Mouse (Mus musculus) midbrain, embryonic 14.5 days (tissue): ENCODE results near the gene Rnpep. TPM values are rescaled to one million over a fixed set of nuclear protein-coding genes. Genes with fewer than 3 reads are reported as not detected.

Experiments used
- ATAC-seq: fragments of 200-750 bp; cut with Nextera tagmentation; 2 replicates; pipeline ENCODE4 v1.8.0; 2017; ENCODE audit warnings: moderate number of reproducible peaks, moderate library complexity; ENCODE audit not compliant: low FRiP score, low TSS enrichment
- DNase-seq: peaks from one replicate; pipeline ENCODE4 v3.0.0-alpha.2; 2015
- H3K27ac ChIP-seq: fragments of 300-500 bp; sonication (generic); replicated peaks from 2 replicates; pipeline ENCODE4 v1.5.1; 2014; ENCODE audit warnings: mild to moderate bottlenecking, low read depth, low read length, moderate library complexity
- H3K27me3 ChIP-seq: fragments of 300-500 bp; sonication (generic); 2 replicates; pipeline ENCODE4 v1.6.1; 2014; ENCODE audit warnings: low read length, control low read depth, mixed read lengths; ENCODE audit not compliant: control insufficient read depth, insufficient read depth
- H3K36me3 ChIP-seq: fragments of 300-500 bp; sonication (generic); 2 replicates; pipeline ENCODE4 v1.6.1; 2014; ENCODE audit warnings: low read length, control low read depth; ENCODE audit not compliant: control insufficient read depth, insufficient read depth
- H3K4me1 ChIP-seq: fragments of 300-500 bp; sonication (generic); 2 replicates; pipeline ENCODE4 v1.6.1; 2014; ENCODE audit warnings: mild to moderate bottlenecking, antibody characterized with exemption, low read length, control low read depth; ENCODE audit not compliant: control insufficient read depth, insufficient read depth
- H3K4me2 ChIP-seq: fragments of 300-500 bp; sonication (generic); 2 replicates; pipeline ENCODE4 v1.6.1; 2014; ENCODE audit warnings: mild to moderate bottlenecking, low read length, moderate library complexity
- H3K4me3 ChIP-seq: fragments of 300-500 bp; sonication (generic); replicated peaks from 2 replicates; pipeline ENCODE4 v1.5.1; 2014; ENCODE audit warnings: low read depth, low read length
- H3K9ac ChIP-seq: fragments of 300-500 bp; sonication (generic); replicated peaks from 2 replicates; pipeline ENCODE4 v1.6.1; 2014; ENCODE audit warnings: mild to moderate bottlenecking, low read length, moderate library complexity
- H3K9me3 ChIP-seq: fragments of 300-500 bp; sonication (generic); 2 replicates; pipeline ENCODE4 v1.6.1; 2016; ENCODE audit warnings: low read length, control low read depth, mixed read lengths; ENCODE audit not compliant: control insufficient read depth
- WGBS: fragments of 180-500 bp; shearing (Covaris S2); extraction: QIAGEN DNeasy Blood & Tissue Kit; methylation state at CpG from one replicate; pipeline ENCODE4 v1.1.7; 2014; 5-methylcytosine and 5-hydroxymethylcytosine counted together
- polyA plus RNA-seq: library from polyadenylated mRNA; unstranded; fragments of >200 nt; fragmentation: Nextera tagmentation; extraction: Ambion mirVana; gene quantifications from 2 replicates; pipeline ENCODE4 v1.2.1, GENCODE M21; 2014

The Rnpep gene
- 74.3 and 91.6 TPM in 2 replicates for polyA plus RNA-seq

DNA sequence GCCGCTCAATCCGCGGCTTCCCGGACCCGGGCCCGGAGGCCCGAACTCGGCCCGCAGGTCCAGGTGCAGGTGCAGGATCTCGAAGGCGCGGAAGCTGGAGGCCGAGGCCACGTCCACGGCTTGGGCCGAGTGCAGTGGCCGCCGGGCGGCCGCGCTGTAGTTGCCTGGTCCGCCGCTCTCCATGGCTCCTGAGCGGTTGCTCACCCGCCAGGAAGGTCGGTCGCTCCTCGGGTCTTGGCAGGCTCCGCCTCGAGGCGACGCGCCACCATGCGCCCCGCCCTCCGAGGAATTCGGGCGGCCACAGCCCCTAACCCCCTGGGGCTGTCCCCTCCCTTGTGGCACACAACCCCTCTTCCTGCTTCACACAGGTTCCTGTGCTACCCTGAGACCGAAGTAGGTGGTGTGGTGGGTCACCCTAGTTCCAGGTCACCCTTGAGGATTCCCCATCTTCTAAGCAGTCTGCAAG, at the start of gene Rnpep:
Gene Rnpep, minus strand, starts transcription at position 259 of the 466 bp plus-strand sequence.
- H3K4me3 ChIP-seq = peak within 1 kb of the TSS; percentile 73
- peak within 1 kb of the TSS; percentile 71 for H3K4me2 ChIP-seq
- ATAC-seq = peak; percentile 87
- H3K27ac ChIP-seq = peak within 1 kb of the TSS; percentile 92
- peaks cover 6% of the 10 kb centered on the region for H3K4me1 ChIP-seq
- peak within 1 kb of the TSS; percentile 94 for H3K9ac ChIP-seq
- under 1% methylated on average over 38 of the region's 39 CpGs for WGBS
- no peaks in the 10 kb centered on the region for H3K36me3 ChIP-seq
- no peaks in the 10 kb centered on the region for H3K9me3 ChIP-seq
- H3K27me3 ChIP-seq = no peaks in the 10 kb centered on the region
- DNase-seq = peak; percentile 85

DNA sequence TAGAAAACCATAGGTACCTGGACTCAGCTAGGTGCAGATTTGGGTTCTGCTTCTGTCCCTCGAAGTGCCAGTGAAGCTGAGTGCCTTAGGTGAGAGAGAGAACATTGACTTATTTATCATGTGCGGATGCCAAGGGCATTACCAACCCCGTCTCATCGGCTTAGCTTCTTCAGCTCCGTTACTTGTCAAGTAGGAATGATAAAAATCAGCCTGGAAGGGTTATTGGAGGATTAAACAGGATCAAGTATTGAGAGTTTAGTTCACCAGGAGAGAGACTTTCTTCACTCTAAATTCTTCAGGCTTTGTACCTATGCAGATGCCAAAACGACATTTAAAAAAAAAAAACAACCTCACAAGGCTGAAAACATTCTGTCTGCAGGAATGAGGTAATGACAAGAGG, 46.7 kb upstream of the Rnpep start:
- Histone ChIP-seq H3K9ac (no peak overlapping the region), H3K27ac (no peak overlapping the region), H3K9me3 (no peaks in the 10 kb centered on the region), H3K4me3 (no peak overlapping the region), H3K4me1 (no peaks in the 10 kb centered on the region), H3K27me3 (no peaks in the 10 kb centered on the region), H3K36me3 (no peaks in the 10 kb centered on the region), H3K4me2 (no peak overlapping the region)
- WGBS = 71% methylated on average over 6 of the region's 6 CpGs
- no peak for ATAC-seq
- no peak for DNase-seq

DNA sequence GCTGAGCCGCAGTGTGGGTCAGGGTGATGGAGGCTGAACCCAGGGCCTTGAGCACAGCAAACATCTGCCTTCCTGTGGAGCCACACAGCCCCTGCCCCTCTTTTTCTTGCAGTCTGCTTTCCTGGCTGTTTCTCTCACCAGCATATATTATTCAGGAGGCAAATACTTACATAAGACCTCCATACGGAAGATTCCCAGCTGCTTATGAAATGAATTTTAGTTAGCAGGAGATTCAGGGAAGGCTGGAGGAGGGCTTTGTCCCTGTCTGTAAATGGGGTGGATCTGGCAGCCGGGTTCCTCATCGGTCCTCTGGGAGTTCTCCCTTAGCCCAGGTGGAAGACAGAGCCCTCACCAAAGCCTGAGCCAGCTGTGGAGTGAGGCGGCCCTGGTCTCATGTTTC, 44.5 kb upstream of the Rnpep start:
- WGBS = 71% methylated on average over 5 of the region's 5 CpGs

DNA sequence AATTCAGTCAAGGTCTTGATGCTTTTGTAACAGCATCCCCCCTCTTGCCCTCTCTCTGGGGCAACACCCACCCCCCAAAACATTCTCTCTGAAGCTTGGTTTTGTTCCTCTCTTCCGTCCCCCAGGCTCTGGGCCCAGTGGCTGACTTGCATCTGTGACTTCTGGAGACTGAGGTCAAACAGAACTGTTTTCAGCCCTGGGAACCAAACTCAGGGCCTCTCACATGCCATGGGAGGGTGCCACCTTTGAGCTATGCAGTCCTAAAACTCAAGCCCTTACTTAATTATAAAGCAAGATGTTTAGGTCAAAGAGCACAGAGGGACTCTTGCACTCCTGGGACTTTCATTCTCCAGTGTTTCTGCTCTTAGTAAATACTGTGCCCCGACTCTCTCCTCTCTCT, 42.0 kb upstream of the Rnpep start:
- no peak overlapping the region for H3K4me2 ChIP-seq
- H3K27ac ChIP-seq = no peak overlapping the region
- no peaks in the 10 kb centered on the region for H3K9me3 ChIP-seq
- no peaks in the 10 kb centered on the region for H3K4me1 ChIP-seq
- no peak overlapping the region for H3K4me3 ChIP-seq
- H3K27me3 ChIP-seq = no peaks in the 10 kb centered on the region
- H3K36me3 ChIP-seq = no peaks in the 10 kb centered on the region
- no peak overlapping the region for H3K9ac ChIP-seq
- ATAC-seq (no peak), DNase-seq (no peak)
- WGBS = 78% methylated on average over 2 of the region's 2 CpGs

More for the DNA sequence above, 44.5 kb upstream of the Rnpep start:
- H3K4me2 ChIP-seq = no peak overlapping the region
- no peak overlapping the region for H3K4me3 ChIP-seq
- H3K36me3 ChIP-seq = no peaks in the 10 kb centered on the region
- H3K4me1 ChIP-seq = no peaks in the 10 kb centered on the region
- no peak for ATAC-seq
- H3K9me3 ChIP-seq = no peaks in the 10 kb centered on the region
- no peak overlapping the region for H3K9ac ChIP-seq
- H3K27me3 ChIP-seq = no peaks in the 10 kb centered on the region
- H3K27ac ChIP-seq = no peak overlapping the region
- DNase-seq = no peak

DNA sequence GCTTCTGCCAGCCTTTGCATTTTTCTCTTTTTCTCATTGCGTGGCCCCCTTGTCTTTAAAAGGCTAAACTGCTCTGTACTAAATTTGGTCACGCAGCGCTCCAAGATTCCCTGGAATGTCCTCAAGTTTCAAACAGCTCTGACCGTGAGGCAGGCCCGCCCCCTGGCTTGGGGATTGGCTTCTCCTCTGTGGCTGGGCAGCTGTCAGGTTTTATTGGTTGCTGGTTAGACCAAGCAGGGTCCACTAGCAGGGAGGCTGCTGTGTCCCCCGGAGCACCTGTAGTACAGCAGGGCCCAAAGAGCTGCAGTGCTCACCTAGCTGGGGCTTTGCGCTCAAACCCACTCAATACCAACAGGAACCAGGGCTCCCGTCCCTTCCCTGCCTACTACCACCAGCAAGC, 40.7 kb upstream of the Rnpep start, which contains the start of gene Lmod1:
Gene Lmod1, plus strand, starts transcription at position 237 of the 400 bp plus-strand sequence.
- Histone ChIP-seq H3K36me3 (no peaks in the 10 kb centered on the region), H3K27me3 (no peaks in the 10 kb centered on the region), H3K9ac (no peak within 1 kb of the TSS), H3K4me3 (no peak within 1 kb of the TSS), H3K9me3 (no peaks in the 10 kb centered on the region), H3K4me2 (no peak within 1 kb of the TSS), H3K27ac (no peak within 1 kb of the TSS), H3K4me1 (no peaks in the 10 kb centered on the region)
- WGBS = 16% methylated on average over 8 of the region's 8 CpGs
- peak; percentile 7 for DNase-seq
- ATAC-seq = no peak

DNA sequence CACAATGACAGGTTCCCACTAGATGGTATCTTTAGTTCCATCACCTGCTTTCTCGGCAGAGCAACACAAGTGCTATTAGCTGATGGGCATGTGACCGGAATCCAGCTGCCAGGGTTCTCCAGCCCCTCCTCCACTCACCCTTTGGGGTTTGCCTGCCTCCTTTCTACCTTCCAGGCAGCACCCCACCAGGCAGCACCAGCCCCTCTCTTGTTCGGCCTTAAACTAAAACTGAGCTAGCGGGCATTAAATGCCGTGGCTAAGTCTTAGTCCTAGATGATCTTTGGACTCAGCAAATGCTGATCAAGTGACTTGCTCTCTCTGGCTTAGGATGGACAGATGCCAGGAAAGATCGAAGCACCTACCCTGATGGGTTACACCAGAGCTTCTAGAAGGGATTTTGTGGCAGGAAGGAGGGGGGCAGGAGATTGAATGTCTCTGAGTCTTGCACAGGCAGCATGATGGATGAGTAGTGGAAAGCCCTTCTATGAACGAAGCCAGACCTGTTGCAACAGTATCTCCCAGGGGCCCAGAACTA, 39.5 kb upstream of the Rnpep start:
- DNase-seq = no peak
- 91% methylated on average over 7 of the region's 7 CpGs for WGBS
- Histone ChIP-seq H3K4me1 (no peaks in the 10 kb centered on the region), H3K27me3 (no peaks in the 10 kb centered on the region), H3K4me3 (no peak overlapping the region), H3K9me3 (no peaks in the 10 kb centered on the region), H3K27ac (no peak overlapping the region), H3K4me2 (no peak overlapping the region), H3K36me3 (no peaks in the 10 kb centered on the region), H3K9ac (no peak overlapping the region)
- ATAC-seq = no peak

DNA sequence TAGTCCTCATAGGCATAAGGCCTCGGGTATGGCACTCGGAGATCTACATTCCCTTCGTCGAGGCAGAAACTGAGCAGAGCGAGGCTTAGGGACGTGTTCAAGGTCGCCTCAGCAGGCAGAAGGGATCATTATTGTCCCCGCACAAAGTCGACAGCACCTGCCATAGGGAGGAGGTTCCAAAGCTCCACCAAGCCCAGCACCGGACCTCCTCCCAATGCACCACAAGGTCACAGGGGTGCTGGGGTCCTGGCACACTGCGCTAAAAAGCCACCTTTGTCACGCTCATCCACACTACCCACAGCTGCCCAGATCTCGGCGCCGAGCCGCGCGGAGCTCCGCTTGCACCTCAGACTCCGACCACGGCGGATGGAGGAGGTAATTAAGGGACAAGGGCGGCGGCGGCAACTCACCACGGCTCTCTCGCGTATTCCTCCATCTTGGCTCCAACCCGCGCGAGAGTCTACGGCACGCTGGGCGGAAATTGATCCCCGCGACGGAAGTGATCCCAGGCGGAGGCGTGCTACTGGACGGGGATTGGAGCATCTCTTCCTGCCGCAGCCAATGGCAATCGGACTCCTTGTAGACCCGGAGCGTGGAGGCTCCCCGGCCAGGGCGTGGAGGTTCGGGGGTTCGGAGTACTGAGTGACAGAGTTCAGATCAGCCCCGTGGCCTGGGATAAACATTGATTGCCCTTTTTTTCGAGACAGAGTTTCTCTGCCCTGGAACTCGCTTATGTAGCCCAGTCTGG, 29.6 kb upstream of the Rnpep start, which contains the start of gene Timm17a:
Gene Timm17a, minus strand, starts transcription at position 495 of the 748 bp plus-strand sequence.
- ATAC-seq (peak; percentile 99), DNase-seq (peak; percentile 96)
- Histone ChIP-seq H3K9me3 (no peaks in the 10 kb centered on the region), H3K27ac (peak within 1 kb of the TSS; percentile 84), H3K27me3 (no peaks in the 10 kb centered on the region), H3K36me3 (peaks cover 10% of the 10 kb centered on the region), H3K4me3 (peak within 1 kb of the TSS; percentile 97), H3K4me2 (peak within 1 kb of the TSS; percentile 64), H3K4me1 (peaks cover 12% of the 10 kb centered on the region), H3K9ac (peak within 1 kb of the TSS; percentile 97)
- under 1% methylated on average over 51 of the region's 51 CpGs for WGBS

DNA sequence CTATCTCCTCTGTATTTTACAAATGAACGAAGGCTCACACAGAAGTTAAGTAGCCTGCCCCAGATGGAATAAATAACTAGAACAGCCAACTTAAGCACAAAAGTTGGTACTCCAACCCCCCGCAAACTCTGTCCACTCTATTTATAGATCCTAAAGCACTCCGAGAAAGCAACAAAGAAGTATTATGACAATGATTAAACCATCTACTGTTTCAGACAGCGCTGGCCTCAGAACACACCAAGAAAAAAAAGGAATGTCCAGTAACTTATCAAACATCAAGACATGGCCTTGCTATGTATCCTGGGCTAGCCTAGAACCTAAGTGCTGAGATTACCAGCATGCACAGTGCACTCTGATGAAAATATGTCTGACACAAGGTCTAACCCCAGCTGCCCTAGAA, 28.3 kb upstream of the Rnpep start:
- no peak for DNase-seq
- H3K4me2 ChIP-seq = peak overlapping the region; percentile 64
- H3K27ac ChIP-seq = no peak overlapping the region
- H3K4me3 ChIP-seq = peak overlapping the region; percentile 97
- H3K9ac ChIP-seq = peak overlapping the region; percentile 97
- peaks cover 12% of the 10 kb centered on the region for H3K4me1 ChIP-seq
- H3K27me3 ChIP-seq = no peaks in the 10 kb centered on the region
- H3K9me3 ChIP-seq = no peaks in the 10 kb centered on the region
- no peak for ATAC-seq
- peaks cover 21% of the 10 kb centered on the region for H3K36me3 ChIP-seq
- 93% methylated on average over 4 of the region's 4 CpGs for WGBS

DNA sequence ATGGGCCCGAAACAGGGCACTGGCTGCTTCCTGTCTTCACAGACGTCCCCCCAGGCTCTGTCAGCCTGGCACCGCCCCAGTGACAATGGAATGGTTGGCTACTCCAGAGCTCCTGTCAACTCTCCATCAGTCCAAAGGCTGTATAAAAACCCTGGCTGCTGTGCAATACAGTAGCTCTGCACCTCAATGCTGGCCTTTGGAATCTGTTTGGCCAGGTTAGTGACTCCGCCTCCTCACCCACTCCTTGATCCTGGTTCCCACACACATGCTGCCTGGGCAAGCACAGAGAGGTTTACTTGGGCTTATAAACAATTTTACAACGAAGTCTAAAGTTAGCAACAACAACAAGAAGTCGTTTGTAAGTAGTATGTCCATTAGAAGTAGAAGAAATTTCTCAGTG, 27.5 kb upstream of the Rnpep start:
- no peaks in the 10 kb centered on the region for H3K27me3 ChIP-seq
- H3K9ac ChIP-seq = no peak overlapping the region
- peaks cover 12% of the 10 kb centered on the region for H3K4me1 ChIP-seq
- H3K36me3 ChIP-seq = peaks cover 26% of the 10 kb centered on the region
- no peaks in the 10 kb centered on the region for H3K9me3 ChIP-seq
- no peak for ATAC-seq
- no peak overlapping the region for H3K4me2 ChIP-seq
- no peak for DNase-seq
- 86% methylated on average over 6 of the region's 6 CpGs for WGBS
- no peak overlapping the region for H3K27ac ChIP-seq
- no peak overlapping the region for H3K4me3 ChIP-seq
